Mouse (Mus musculus): ENCODE measurements around the gene Cog2.

Cog2 gene

DNA sequence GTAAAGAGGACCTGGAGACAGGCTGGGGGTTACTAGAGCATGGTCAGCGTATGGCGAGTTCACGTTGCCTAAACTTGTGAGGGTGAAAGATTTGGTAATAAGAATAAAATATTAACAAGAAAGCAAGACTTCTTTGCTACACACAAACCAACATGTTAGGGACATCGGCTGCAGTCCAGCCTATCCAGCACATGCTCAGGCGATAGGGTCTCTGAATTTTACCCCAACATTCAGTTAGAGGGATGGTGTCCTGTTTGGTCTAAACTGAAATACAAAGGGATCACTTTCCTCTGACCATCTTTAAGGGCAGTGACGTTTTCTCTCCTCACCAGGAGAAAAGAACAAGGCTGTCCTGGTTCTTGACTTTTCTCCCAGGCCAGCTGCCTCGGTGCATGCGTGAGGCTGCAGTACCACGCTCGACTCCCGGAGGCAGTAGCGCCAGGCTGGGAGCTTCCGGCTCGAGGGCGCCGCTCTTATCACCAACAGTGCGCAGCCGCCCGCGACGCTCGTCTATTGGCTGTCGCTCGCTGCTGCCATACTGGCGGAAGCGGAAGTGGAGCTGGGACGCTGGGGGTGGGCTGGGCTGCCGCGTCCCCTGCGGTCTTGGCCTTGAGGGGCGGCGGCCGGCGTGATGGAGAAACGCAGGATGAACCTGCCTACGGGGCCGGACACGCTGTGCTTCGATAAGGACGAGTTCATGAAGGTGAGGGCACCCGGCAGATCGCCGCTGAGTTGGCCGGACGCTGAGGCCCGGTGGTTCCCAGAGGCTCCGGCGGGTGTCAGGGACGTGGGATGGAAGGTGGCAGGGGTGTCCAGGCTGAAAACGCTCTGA lies at the start of gene Cog2:
Gene Cog2, plus strand, starts transcription at position 519 of the 832 bp plus-strand sequence.
- DNase-seq, result peak; percentile 92 to 96

DNA sequence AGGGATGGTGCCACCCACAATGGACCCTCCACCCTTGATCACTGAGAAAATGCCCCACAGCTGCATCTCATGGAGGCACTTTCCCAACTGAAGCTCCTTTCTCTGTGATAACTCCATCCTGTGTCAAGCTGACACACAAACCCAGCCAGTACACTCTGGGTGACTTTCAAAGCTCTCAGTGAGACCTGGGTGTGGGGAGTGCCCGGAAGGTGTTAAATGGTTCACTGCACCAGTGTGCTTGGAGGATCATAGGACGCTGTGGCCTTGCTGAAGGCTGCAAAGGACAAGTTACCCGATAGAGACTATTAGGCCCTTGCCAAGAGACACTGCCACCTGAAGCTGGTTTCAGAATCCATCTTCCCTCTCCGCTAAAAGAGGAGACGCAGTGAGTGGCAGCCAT lies 44.9 kb upstream of the Cog2 start:
- no peak for DNase-seq

DNA sequence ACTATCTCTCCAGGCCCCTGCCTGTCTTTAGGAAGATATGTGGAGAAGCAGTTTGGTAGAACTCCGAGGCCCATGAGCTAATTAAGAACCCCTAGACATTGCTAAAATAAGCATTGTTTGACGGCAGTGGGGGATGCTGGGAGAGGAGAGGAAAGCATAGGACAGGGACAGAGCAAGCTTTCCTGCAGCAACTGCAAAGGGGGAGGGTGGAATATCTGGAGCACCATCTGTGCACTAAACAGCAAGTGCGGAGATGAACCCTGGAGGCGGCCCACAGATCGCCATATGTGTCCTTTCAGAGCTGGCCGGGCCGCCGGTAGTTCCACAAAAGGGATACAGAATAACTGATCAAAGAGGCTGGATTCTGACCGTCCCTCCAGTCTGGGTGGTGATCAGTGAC lies 43.9 kb upstream of the Cog2 start:
- no peak for DNase-seq

GRCm38 (mm10) chr8:124479251-124479650 lies 41.3 kb upstream of the Cog2 start:
- DNase-seq, result no peak

DNA sequence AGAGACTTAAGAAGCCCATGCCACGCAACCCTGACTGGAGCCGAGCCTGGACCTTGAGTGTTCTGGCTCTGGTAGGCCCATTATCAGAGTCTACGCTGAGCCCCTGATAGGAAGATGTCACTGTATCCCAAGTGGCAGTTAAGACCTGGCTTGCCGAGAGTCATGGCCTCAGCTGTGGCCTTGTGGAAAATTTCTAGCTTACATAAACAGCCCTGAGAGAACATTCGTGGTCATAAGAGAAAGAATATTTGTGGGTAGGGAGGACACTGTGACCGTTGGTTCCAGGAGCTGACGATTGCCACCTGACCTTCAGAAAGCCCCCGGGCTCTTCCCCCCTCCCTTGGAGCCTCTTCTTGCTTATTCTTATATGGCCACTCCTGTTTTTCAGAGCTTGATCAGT lies 40.2 kb upstream of the Cog2 start:
- DNase-seq, result no peak

DNA sequence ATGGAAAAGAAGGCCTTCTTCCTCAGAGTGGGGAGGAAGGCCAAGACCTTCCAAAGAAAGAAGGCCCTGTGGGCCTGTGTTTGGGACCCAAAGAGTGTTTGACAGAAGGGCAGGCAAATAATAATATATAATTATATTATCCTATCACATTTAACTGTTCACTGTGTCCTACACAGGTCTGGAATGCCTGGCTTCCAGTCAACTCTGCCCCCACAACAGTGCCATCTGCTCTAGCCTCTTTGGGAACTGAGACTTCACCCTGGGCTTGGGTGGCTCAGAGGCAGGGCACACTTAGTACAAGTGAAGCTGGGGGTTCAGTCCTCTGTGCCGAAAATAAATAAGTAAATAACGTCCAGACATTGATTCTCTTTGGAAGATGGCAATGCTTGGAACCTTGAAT lies 37.8 kb upstream of the Cog2 start:
- no peak for DNase-seq

GRCm38 (mm10) chr8:124483356-124484115 lies 37.0 kb upstream of the Cog2 start:
- DNase-seq, result no peak

DNA sequence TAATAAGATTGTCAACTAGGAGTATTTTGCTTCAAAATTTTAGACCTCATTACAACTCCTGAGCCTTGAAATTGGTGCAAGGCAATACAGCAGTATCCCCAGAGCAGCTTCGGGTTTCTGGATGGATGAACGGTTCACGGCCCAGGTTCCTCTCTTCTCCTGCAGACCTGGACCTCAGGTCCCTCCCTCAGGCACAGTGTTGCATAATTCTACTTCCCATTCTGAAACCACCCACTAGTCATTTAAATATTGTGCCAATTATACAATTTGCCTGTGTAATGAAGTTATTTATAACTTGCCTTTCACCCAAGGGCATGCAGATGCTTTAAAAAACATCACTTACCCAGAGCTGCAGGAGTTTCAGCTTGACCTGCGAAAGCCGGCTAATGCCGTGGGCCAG lies 31.3 kb upstream of the Cog2 start:
- DNase-seq, result peak; percentile 28 to 63

GRCm38 (mm10) chr8:124489786-124490185 lies 30.8 kb upstream of the Cog2 start:
- DNase-seq, result peak in 1 of 2 experiments; percentile 8

DNA sequence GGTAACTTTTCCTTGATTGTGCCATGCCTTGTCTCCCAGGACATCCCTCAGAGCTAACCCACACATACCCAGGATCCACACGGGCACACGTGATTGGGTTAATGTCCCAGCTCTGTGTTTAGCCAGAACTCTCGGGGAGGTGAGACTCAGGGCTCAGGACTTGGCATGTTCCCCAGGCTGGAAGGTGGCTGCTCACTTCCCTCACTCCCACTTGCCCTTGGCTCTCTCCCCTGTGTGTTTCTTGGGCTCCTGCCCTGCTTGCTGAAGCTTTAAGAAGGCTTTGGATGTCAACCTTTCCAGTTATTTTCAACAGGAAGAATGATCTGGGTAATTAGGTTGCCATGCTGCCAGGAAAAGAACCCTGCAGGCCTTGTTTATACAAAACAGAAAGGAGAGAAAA lies 26.2 kb upstream of the Cog2 start:
- DNase-seq, result peak; percentile 89 to 94

DNA sequence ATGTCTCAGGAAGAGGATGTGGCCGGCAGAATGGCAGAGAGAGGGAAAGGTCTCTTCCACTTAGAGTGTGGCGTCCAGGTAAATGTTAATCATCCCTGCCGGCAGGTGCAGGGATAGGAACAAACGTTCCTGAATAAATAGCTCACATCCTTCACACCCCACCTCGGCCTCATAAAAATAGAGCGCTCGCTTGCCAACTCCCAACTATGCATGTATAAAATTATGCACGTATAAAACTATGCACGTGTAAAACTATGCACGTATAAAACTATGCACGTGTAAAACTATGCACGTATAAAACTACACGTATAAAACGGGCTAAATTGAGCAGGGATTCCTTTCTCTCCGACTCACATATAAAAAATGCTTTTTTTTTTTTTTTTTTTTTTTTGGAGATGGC lies 25.6 kb upstream of the Cog2 start:
- DNase-seq, result peak in 1 of 2 experiments; percentile 4

DNA sequence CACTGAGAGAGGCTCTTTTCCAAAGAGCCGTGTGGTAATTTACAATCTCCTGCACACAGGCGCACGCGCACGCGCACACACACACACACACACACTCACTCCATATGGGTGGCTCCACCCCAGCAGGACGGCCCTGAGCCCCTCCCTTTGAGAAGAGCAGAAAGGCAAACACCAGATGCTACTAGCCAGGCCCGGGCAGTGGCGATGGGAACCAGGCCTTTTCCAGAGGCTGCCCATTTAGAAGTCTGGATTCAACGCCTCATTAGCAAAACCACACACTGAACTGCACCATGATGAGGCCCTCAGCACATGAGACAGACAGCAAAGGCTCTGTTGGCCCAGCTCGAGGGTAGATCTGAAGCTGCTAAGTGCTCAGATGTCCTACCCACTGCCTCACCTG lies 24.9 kb upstream of the Cog2 start:
- DNase-seq, result no peak

DNA sequence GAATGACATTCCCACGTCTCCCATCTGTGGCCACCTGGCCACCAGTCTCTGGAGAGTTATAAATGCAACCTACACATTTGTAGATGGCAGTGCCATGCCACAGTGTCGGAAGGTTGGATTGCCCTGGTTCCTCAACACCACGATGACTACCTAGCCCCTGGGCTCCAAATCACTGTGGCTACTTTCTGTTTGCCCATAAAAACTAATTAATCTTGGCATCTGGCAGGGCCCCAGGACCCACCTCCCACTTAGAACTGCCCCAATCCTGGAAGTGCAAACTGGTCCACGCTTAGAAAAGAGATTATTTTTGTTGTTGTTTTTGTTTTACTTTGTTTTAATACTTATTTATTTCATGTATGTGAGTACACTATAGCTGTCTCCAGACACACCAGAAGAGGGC lies 24.3 kb upstream of the Cog2 start:
- DNase-seq, result no peak

DNA sequence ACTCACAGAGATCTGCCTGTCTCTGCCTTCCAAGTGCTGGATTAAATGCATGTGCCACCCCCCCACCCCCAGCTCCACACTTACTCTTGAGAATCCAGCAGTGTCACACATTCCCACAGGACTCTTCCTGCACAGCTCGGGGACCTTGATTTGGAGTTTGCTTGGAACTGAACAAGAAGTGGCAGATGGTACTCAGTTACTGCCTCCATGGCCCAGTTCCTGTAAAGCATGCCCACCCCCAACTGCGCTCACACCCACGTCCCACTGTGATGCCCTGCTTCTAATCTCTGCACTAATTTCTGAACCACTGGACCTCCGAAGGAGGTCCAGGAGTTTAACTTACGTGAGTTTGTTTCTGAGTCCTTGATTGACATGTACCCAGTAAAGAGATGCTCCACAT lies 23.7 kb upstream of the Cog2 start:
- DNase-seq, result no peak

GRCm38 (mm10) chr8:124498398-124498797 lies 22.2 kb upstream of the Cog2 start:
- DNase-seq, result no peak

DNA sequence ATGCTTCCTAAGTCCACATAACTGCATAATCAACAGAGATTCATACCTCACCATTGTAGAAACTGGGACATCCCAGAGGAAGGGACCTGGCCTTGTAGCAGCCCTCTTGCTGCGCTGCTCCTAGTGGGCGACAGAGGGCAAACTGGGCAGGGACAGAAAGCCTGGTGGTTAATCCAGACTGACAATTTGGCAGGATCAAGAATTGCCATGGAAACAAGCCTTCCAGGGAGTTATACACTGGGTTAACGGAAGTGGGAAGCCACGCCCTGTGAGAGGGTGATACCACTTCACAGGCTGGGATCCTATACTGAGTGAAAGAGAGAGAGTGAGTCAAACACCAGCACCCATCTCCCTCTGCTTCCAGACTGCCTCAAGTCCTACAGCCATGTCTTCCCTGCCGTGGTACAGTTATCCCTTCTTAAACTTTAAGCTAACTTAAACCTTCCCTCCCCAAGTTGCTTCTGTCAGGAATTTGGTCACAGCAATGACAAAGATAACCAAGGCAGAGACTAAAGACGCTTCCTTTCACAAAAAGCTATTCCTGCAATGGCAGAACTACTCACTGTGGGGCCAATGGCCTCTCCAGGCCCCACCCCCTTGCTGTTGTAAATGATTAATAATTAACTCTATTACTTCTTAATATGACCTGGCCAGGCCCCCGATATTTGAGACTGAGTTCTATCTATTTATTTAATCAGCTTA lies 21.2 kb upstream of the Cog2 start:
- DNase-seq, result peak in 1 of 2 experiments; percentile 18

DNA sequence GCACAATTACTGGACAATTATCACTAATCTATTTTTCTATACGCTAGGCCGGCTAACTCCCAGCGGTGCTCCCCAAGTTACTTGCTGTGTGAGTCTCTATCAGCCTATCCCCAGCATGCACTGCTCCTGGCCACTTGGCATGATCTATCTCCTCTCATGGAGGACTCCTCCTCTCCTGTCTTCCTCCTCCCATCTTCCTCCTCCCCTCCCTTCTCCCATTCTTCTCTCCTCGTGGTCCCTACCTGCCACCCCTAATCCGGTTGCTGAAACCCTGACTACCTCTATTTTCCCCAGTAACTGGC lies 20.7 kb upstream of the Cog2 start:
- no peak for DNase-seq

DNA sequence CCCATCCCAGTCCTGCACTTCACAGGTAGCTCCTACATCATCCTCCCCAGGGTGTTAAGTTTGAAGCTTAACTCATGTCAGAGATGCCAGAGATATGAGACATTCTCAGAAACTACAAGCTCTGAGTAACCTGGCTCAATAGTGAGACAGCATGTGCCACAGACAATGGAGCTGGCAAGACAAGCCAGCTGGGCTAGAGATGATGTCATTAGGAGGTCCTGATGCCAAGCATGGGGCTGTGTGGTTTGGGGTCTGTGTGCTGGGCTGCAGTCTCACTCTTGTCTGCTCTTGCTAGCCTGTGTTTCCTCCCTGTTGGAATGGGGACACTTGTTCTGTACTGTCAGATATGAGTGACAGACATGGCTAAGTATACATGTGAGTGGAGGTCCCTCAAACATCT lies 14.9 kb upstream of the Cog2 start:
- no peak for DNase-seq

DNA sequence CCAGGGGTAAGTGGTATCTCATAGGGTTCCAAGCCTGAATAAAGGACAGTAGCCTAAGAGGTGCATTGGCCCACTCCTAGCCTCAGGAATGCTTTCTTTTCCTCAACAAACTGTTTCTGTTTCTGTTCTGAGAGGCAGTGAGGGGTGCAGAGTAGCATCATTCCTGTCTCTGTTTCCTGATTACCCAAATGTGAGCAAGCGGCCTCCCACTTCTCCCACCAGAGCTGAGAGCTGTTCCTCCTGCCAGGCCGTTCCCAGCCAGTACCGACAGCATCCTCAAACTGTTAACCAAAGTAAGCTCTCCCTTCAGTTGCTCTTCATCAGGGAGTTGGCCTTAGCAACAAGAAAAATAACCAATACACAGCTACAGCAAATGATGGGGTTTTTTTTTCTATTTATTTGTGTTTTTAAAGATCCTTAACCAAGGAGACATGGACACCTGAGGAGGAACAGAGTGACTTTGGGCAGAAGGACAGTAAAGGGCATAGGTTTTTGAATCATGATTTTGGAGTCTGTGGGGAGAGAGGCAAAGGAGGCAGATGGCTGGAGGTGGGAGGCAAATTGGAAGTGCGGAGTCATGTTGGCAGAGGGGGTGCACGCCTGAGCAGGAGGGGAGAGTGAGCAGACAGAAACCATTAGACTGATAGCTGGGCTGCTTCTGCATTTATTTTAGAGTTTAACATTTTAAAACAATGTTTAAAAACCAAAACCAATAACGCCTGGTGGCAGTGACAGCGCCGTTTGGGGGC lies 12.8 kb upstream of the Cog2 start:
- DNase-seq, result no peak

- DNase-seq, result no peak
These were observed 12.3 kb upstream of the Cog2 start for GRCm38 (mm10) chr8:124508321-124508695.

GRCm38 (mm10) chr8:124509156-124509555 lies 11.4 kb upstream of the Cog2 start:
- no peak for DNase-seq

DNA sequence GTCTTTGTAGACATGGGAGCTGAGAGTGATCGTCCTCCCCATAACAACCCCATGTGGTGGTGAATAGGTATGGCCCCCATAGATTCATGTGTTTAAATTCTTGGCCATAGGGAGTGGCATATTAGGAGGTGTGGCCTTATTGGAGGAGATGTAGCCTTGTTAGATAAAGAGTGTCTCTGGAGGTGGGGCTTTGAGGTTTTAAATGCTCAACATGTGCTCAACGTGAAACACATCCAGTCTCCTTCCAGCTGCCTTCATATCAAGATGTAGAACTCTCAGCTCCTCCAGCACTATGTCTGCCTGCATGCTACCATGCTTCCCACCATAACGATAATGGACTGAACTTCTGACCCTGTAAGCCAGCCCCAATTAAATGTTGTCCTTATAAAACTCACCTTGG lies 4.5 kb upstream of the Cog2 start:
- DNase-seq, result no peak

- no peak for DNase-seq
These were observed 4.0 kb upstream of the Cog2 start for GRCm38 (mm10) chr8:124516525-124516924.
